Mouse (Mus musculus): ENCODE results near the gene Prkci. TPM values are rescaled to one million over a fixed set of nuclear protein-coding genes. Genes with fewer than 3 reads are reported as not detected.

Gene Prkci
- polyA plus RNA-seq, 1 experiment from 2014 or later: 43.5 TPM

DNA sequence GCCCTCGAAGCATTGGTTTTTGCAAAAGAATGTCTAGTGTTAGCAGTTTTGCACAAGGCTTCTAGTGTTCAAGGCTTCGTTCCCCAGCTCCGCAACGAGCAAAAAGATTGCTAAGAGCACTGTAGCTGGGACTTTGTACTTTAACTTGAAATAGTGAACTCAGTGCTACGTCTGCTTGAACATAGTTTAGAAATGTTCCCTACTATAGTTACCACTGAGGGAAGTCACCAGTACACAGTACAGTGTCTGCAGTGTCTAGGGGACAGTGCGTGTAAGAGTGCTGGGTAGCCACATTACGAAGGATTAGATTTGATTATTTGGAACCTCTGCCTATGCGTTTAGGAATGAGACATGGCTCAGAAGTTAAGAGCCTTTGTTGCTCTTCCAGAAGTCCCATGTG lies 32.2 kb downstream of the Prkci start:
- Histone ChIP-seq H3K4me3 (no peak overlapping the region), H3K4me1 (peaks cover 15% of the 10 kb centered on the region), H3K9me3 (no peaks in the 10 kb centered on the region), H3K27ac (replicated peaks) (no peak overlapping the region), H3K27me3 (replicated peaks; ENCODE audit: low read depth, poor library complexity, severe bottlenecking) (no peaks in the 10 kb centered on the region), H3K36me3 (replicated peaks) (peaks cover 32% of the 10 kb centered on the region)
- WGBS: 91% methylated on average over 8 of the region's 8 CpGs
- no peak for DNase-seq (ENCODE audit: low spot score)

DNA sequence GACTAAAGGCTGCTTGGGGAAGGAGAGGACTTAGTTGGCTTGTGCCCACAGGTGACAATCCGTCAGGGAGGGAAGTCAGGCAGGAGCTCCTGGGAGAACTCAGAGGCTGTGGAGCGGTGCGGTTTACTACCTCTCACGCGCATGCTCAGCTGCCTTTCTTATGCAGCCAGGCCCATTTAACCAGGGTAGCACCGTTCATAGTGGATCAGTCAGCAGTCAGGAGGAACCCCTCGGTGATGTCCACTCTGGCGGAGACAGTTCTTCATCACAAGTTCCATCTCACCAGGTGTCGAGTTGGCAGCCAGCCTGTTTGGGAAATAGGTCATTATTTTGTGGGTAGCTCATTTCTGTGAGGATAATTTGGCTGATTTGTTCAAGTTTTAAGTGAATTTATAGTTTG lies 36.1 kb downstream of the Prkci start:
- no peak overlapping the region for H3K27ac ChIP-seq (replicated peaks)
- H3K27me3 ChIP-seq (replicated peaks; ENCODE audit: low read depth, poor library complexity, severe bottlenecking): no peaks in the 10 kb centered on the region
- no peak overlapping the region for H3K4me3 ChIP-seq
- no peak for DNase-seq (ENCODE audit: low spot score)
- no peaks in the 10 kb centered on the region for H3K4me1 ChIP-seq
- H3K36me3 ChIP-seq (replicated peaks): peaks cover 50% of the 10 kb centered on the region
- 94% methylated on average over 9 of the region's 9 CpGs for WGBS
- no peaks in the 10 kb centered on the region for H3K9me3 ChIP-seq

DNA sequence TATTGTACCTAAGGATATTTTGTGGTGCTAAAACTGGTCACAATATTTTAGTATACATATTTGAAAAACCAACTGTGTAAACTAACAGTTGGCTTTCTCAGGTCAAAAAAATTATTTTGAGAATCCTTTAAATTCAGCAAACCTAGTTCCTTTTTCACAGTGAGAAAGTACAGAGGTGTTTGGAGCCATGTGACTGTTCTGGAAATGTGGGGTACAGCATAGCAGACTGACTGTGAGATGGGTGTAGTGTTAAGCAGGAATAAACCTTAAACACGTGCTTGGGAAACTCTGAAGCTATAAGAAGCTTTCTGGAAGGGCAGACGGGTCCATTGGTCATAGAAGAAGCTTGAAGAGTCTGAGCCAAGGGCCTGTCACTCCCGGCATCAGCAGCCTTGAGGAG lies 38.1 kb downstream of the Prkci start:
- DNase-seq (ENCODE audit: low spot score): no peak
- Histone ChIP-seq H3K4me1 (no peaks in the 10 kb centered on the region), H3K9me3 (no peaks in the 10 kb centered on the region), H3K27ac (replicated peaks) (no peak overlapping the region), H3K4me3 (no peak overlapping the region), H3K36me3 (replicated peaks) (peaks cover 64% of the 10 kb centered on the region), H3K27me3 (replicated peaks; ENCODE audit: low read depth, poor library complexity, severe bottlenecking) (no peaks in the 10 kb centered on the region)
- 79% methylated on average over 3 of the region's 3 CpGs for WGBS

DNA sequence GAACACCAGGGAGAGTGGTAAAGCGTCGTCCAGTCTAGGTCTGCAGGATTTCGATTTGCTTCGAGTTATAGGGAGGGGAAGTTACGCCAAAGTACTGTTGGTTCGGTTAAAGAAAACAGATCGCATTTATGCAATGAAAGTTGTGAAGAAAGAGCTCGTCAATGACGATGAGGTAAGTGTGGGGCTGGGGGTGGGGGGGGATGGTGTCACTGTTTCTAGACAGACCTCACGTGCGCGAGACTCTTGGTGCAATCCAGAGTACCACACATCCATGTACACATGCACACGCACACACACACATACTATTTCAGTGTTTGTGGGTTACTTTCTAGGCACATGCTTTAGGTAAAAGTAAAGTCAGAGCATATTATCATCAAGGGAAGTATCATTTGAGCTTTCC lies 42.3 kb downstream of the Prkci start:
- 94% methylated on average over 13 of the region's 13 CpGs for WGBS
- H3K36me3 ChIP-seq (replicated peaks): peaks cover 76% of the 10 kb centered on the region

DNA sequence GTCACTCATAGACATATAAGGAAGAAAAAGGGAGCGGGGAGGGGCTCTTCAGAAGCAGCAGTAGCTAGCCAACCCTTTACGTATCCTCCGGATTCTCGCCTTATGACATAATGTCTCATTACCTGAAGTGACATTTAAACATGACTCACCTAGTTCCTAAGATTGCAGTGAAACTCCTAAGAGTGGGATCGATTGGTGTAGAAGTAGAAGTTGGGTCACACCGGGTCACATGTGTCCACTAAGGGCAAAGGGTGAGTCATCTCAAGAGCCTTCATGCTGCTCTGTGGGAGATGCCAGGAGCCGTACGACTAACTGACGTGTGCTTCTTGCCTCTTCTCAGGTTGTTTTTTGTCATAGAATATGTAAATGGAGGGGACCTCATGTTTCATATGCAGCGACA lies 43.1 kb downstream of the Prkci start:
- Histone ChIP-seq H3K9me3 (no peaks in the 10 kb centered on the region), H3K36me3 (replicated peaks) (peaks cover 78% of the 10 kb centered on the region), H3K4me1 (no peaks in the 10 kb centered on the region), H3K4me3 (no peak overlapping the region), H3K27ac (replicated peaks) (no peak overlapping the region), H3K27me3 (replicated peaks; ENCODE audit: low read depth, poor library complexity, severe bottlenecking) (no peaks in the 10 kb centered on the region)
- 93% methylated on average over 10 of the region's 10 CpGs for WGBS
- no peak for DNase-seq (ENCODE audit: low spot score)

More for the DNA sequence above, 42.3 kb downstream of the Prkci start:
- Histone ChIP-seq H3K27ac (replicated peaks) (no peak overlapping the region), H3K4me1 (no peaks in the 10 kb centered on the region), H3K27me3 (replicated peaks; ENCODE audit: low read depth, poor library complexity, severe bottlenecking) (no peaks in the 10 kb centered on the region), H3K4me3 (no peak overlapping the region), H3K9me3 (no peaks in the 10 kb centered on the region)
- DNase-seq (ENCODE audit: low spot score): no peak

DNA sequence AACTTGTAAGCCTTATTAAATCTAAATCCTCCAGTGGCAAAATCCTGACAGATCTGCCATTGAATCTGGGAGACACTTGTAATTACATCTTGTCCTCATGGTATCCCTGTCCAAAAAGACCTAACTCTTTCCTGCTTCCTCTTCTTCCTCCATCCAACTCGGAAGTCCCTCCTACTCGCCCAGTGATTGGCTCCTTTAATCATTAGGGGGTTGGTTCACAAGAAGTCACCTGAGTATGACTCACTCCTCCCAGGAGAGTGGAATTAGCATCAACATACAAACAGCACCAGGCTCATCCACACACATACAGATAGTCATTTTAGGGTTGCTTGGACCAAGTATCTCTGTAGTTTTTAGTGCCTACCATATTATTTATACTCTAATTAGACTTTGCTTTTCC lies 47.4 kb downstream of the Prkci start:
- no peak overlapping the region for H3K27ac ChIP-seq (replicated peaks)
- no peak overlapping the region for H3K4me3 ChIP-seq
- H3K9me3 ChIP-seq: no peaks in the 10 kb centered on the region
- H3K4me1 ChIP-seq: no peaks in the 10 kb centered on the region
- H3K27me3 ChIP-seq (replicated peaks; ENCODE audit: low read depth, poor library complexity, severe bottlenecking): no peaks in the 10 kb centered on the region
- peaks cover 73% of the 10 kb centered on the region for H3K36me3 ChIP-seq (replicated peaks)
- 82% methylated on average over 2 of the region's 2 CpGs for WGBS
- DNase-seq (ENCODE audit: low spot score): no peak

DNA sequence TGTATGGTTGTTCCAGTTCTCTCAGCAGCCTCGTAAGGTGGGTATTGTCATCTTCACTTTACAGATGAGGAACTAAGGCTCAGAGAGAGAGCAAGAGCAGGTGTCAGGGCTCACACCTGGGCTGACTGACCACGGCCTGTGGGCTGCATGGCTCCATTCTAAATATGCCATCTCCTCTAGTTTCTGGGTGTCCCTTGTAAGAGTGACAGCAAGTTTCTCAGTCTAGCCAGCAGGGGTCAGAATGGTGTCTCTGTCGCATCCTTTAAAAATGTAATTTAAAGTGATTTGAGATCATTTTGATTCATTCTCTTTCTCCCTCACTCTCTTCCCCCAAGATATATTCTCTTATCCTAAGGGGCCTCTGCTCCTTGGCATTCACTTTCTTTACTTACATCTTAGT lies 51.7 kb downstream of the Prkci start:
- Histone ChIP-seq H3K27ac (replicated peaks) (no peak overlapping the region), H3K36me3 (replicated peaks) (peaks cover 71% of the 10 kb centered on the region), H3K4me1 (no peaks in the 10 kb centered on the region), H3K4me3 (no peak overlapping the region), H3K9me3 (no peaks in the 10 kb centered on the region), H3K27me3 (replicated peaks; ENCODE audit: low read depth, poor library complexity, severe bottlenecking) (no peaks in the 10 kb centered on the region)
- DNase-seq (ENCODE audit: low spot score): no peak
- 80% methylated on average over 3 of the region's 3 CpGs for WGBS

DNA sequence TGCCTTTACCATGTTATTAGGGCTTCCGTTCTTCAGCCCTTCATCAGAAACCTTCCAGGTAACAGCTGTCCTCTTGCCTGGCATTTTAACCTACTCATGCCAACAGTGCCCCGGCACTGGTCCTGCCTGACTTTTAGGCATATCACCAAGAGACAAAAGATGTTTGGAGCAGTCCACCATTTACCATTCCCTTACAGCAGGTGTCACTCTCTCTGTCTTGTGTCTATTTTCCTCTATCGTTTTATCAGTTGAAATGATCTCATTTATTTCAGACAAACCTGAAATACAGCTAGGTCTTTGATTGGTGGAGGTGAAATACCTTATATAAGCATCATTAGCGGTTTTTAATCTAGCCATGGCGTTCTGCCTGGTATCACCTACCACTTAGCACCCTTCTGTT lies 53.5 kb downstream of the Prkci start:
- H3K4me1 ChIP-seq: no peaks in the 10 kb centered on the region
- H3K9me3 ChIP-seq: no peaks in the 10 kb centered on the region
- 90% methylated on average over 5 of the region's 5 CpGs for WGBS
- H3K36me3 ChIP-seq (replicated peaks): peaks cover 62% of the 10 kb centered on the region
- no peaks in the 10 kb centered on the region for H3K27me3 ChIP-seq (replicated peaks; ENCODE audit: low read depth, poor library complexity, severe bottlenecking)
- no peak for DNase-seq (ENCODE audit: low spot score)
- no peak overlapping the region for H3K27ac ChIP-seq (replicated peaks)
- H3K4me3 ChIP-seq: no peak overlapping the region

DNA sequence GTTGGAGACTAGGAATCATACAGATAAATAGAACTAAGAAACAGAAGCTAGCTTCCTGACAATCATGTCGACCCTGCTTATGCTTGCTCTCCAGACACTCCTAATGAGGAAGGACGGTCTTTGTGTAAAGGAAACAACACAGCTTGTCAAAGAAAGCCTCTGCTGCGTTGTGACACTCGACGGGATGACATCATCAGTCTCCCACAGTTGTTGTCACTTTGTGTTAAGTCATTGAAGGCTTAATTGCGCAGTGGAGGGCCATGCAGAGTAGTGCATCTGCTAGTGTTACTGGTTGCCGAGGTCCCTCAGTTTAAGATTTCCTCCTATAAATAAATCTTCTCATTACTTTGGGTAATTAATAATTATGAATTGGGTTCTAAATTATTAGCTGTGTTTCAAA lies 54.8 kb downstream of the Prkci start:
- DNase-seq (ENCODE audit: low spot score): peak; percentile 21
- no peak overlapping the region for H3K27ac ChIP-seq (replicated peaks)
- WGBS: 77% methylated on average over 7 of the region's 7 CpGs
- H3K4me1 ChIP-seq: no peaks in the 10 kb centered on the region
- H3K36me3 ChIP-seq (replicated peaks): peaks cover 59% of the 10 kb centered on the region
- H3K27me3 ChIP-seq (replicated peaks; ENCODE audit: low read depth, poor library complexity, severe bottlenecking): no peaks in the 10 kb centered on the region
- H3K9me3 ChIP-seq: no peaks in the 10 kb centered on the region
- no peak overlapping the region for H3K4me3 ChIP-seq

DNA sequence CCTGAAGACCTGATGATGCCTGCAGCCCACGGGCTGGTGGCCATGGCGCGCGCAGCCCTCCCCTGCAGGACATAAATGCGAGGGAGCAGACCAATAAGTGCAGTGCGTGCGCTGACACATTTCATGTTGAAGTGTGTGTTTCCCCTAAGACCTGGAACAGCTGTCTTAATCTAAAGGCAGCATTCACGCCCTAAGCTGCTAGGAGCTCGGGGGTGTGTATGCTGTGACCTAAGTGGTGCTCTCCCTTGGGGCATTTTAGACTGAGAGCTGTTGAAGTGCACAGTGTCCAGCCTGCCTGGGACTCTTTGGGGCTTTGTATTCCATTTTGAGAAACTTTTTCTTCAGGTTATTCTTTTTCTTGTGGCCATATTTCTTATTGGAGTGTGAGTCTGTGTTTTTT lies 56.2 kb downstream of the Prkci start:
- H3K4me1 ChIP-seq: peaks cover 4% of the 10 kb centered on the region; the same call in 1 of the 2 replicates
- H3K27me3 ChIP-seq (replicated peaks; ENCODE audit: low read depth, poor library complexity, severe bottlenecking): no peaks in the 10 kb centered on the region
- DNase-seq (ENCODE audit: low spot score): no peak
- H3K27ac ChIP-seq (replicated peaks): no peak overlapping the region
- H3K36me3 ChIP-seq (replicated peaks): peaks cover 56% of the 10 kb centered on the region
- H3K4me3 ChIP-seq: no peak overlapping the region
- 83% methylated on average over 9 of the region's 9 CpGs for WGBS
- H3K9me3 ChIP-seq: no peaks in the 10 kb centered on the region

DNA sequence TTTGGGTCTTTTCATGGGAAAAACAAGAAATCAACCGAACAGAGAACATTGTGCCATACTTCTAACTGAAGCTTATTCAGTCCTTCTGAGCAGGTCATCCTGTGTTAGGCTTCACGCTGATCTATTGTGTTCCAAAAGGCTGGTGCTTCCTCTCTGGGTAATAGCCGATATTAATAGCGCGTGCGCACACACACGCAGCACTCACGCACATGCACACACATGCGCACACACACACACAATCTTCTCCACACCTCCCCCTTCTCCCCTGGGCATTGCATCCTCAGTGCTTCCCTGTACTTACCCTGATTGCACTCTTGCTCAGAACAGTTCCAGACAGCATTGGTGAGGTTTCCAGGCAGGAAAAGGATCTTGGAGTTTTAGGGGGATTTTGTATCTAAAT lies 57.6 kb downstream of the Prkci start:
- H3K4me3 ChIP-seq: no peak overlapping the region
- peaks cover 43% of the 10 kb centered on the region for H3K36me3 ChIP-seq (replicated peaks)
- H3K4me1 ChIP-seq: peaks cover 6% of the 10 kb centered on the region; the same call in 1 of the 2 replicates
- no peaks in the 10 kb centered on the region for H3K9me3 ChIP-seq
- WGBS: 96% methylated on average over 9 of the region's 9 CpGs
- DNase-seq (ENCODE audit: low spot score): no peak
- no peaks in the 10 kb centered on the region for H3K27me3 ChIP-seq (replicated peaks; ENCODE audit: low read depth, poor library complexity, severe bottlenecking)
- no peak overlapping the region for H3K27ac ChIP-seq (replicated peaks)

DNA sequence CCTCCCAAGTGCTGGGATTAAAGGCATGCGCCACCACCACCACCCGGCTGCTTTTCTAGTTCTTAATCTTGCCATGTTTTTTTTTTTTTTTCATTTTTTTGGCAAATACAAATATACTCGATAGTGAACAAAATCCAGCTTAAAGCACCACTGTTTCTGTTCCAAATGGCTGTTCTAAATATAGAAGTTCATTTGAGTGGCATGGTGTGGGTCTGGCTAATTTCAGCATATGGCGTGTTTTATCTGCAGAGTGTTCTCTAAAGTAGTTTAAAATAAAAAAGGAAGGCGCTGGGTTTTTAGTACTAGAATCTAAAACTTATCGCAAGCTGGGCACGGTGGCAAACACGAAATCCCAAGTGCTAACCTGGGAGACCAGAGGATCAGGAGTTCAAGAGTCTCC lies 59.3 kb downstream of the Prkci start:
- Histone ChIP-seq H3K4me1 (peaks cover 6% of the 10 kb centered on the region; the same call in 1 of the 2 replicates), H3K4me3 (no peak overlapping the region), H3K27ac (replicated peaks) (no peak overlapping the region), H3K27me3 (replicated peaks; ENCODE audit: low read depth, poor library complexity, severe bottlenecking) (no peaks in the 10 kb centered on the region), H3K9me3 (no peaks in the 10 kb centered on the region), H3K36me3 (replicated peaks) (peaks cover 27% of the 10 kb centered on the region)
- WGBS: 94% methylated on average over 8 of the region's 8 CpGs
- no peak for DNase-seq (ENCODE audit: low spot score)

DNA sequence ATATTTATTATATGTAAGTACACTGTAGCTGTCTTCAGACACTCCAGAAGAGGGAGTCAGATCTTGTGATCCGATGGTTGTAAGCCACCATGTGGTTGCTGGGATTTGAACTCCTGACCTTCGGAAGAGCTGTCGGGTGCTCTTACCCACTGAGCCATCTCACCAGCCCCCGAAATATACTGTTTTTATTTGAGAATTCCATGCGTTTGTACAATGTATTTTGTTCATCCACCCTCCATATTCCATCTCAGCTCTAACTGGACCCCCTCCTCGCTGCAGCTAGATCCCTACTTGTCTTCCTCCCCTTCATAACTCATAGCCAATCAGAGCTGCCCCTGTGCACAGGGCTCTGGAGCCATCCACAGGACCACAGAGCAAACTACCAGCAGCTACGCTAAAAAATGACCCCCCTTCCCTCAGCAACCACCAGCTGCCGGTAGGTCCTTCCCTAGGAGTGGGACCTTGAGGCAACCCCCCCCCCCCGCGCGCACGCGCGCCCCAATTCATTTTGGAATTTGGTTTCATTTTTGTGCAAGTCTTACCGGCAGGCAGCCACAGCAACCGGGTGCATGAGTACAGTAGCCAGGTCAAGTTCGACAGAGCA lies 60.6 kb downstream of the Prkci start:
- peak; percentile 73 for DNase-seq (ENCODE audit: low spot score)
- H3K4me1 ChIP-seq: peaks cover 14% of the 10 kb centered on the region
- peak overlapping the region; percentile 59 for H3K4me3 ChIP-seq
- H3K36me3 ChIP-seq (replicated peaks): peaks cover 15% of the 10 kb centered on the region
- no peaks in the 10 kb centered on the region for H3K9me3 ChIP-seq
- WGBS: 28% methylated on average over 17 of the region's 17 CpGs
- H3K27me3 ChIP-seq (replicated peaks; ENCODE audit: low read depth, poor library complexity, severe bottlenecking): no peaks in the 10 kb centered on the region
- peak overlapping the region; percentile 83 for H3K27ac ChIP-seq (replicated peaks)

Measured in embryonic facial prominence, embryonic 10.5 days (tissue).